Comparison of ENCODE assay signal across 8 mouse cellular contexts in genomic region chr11:102248630-102249230, GRCm38 (mm10). TPM values are rescaled to one million over a fixed set of nuclear protein-coding genes. Genes with fewer than 3 reads are reported as not detected.
DNase-seq lines count a peak whose midpoint lies in the region; ATAC-seq lines count a peak whose summit lies in the region.

BC030867 (plus strand) TSS chr11:102248882.

- H3K36me3 ChIP-seq in heart, embryonic 14.5 days (ENCODE audit: control insufficient read depth, insufficient read depth, low read length), result peaks cover 16% of the 10 kb centered on the region
- peaks cover 23% of the 10 kb centered on the region for H3K36me3 ChIP-seq in liver, embryonic 12.5 days
- H3K36me3 ChIP-seq in splenic B cell, adult 2 months (ENCODE audit: control insufficient read depth, insufficient read depth, low read length, poor library complexity, severe bottlenecking), result no peaks in the 10 kb centered on the region

- H3K9me3 ChIP-seq in heart, embryonic 14.5 days (ENCODE audit: control insufficient read depth, low read length), result no peaks in the 10 kb centered on the region
- H3K9me3 ChIP-seq in liver, embryonic 12.5 days (replicated peaks), result no peaks in the 10 kb centered on the region

- DNase-seq in CD8-positive naive resting alpha-beta T cell, adult 2 months (ENCODE audit: low read depth in 2 of 2, low spot score in 2 of 2), result peak; percentile 92 to 96
- peak; percentile 99 for DNase-seq in c-Kit-negative CD71-positive TER-119-positive erythroid progenitor cells, embryonic 14.5 days (ENCODE audit: low read depth, low spot score)
- peak; percentile 74 for DNase-seq in fibroblast of lung, adult 2 months (ENCODE audit: low read depth)
- peak; percentile 96 for DNase-seq in kidney, postnatal 10 days
- peak; percentile 99 for DNase-seq in naive thymus-derived CD4-positive, alpha-beta T cell, adult 2 months (ENCODE audit: low read depth)
- DNase-seq in splenic B cell, adult 2 months (ENCODE audit: low read depth, low spot score), result peak; percentile 96

- peak within 1 kb of the TSS; percentile 76 for H3K4me2 ChIP-seq in heart, embryonic 14.5 days (ENCODE audit: low read length)
- peak within 1 kb of the TSS; percentile 92 for H3K4me2 ChIP-seq in liver, embryonic 12.5 days

- H3K4me1 ChIP-seq in heart, embryonic 14.5 days (ENCODE audit: control insufficient read depth in 2 of 2, insufficient read depth in 2 of 2, low read length in 2 of 2), result peaks cover 16 to 24% of the 10 kb centered on the region in 2 experiments
- H3K4me1 ChIP-seq in liver, embryonic 12.5 days, result peaks cover 21% of the 10 kb centered on the region

- peak within 1 kb of the TSS; percentile 55 to 58 for H3K27ac ChIP-seq in heart, embryonic 14.5 days (replicated peaks in 1 of 2; ENCODE audit: control insufficient read depth in 1 of 2, insufficient read depth in 1 of 2, low read depth in 2 of 2, low read length in 2 of 2)
- peak within 1 kb of the TSS; percentile 76 for H3K27ac ChIP-seq in liver, embryonic 12.5 days

- WGBS in heart, embryonic 14.5 days, result 0% methylated on average over 41 of the region's 41 CpGs
- WGBS in liver, embryonic 12.5 days (ENCODE audit: insufficient replicate concordance), result 1% methylated on average over 41 of the region's 41 CpGs

- no peaks in the 10 kb centered on the region for H3K27me3 ChIP-seq in heart, embryonic 14.5 days (ENCODE audit: control insufficient read depth, insufficient read depth, low read length)
- peaks cover 20% of the 10 kb centered on the region for H3K27me3 ChIP-seq in liver, embryonic 12.5 days (replicated peaks)
- no peaks in the 10 kb centered on the region for H3K27me3 ChIP-seq in splenic B cell, adult 2 months (ENCODE audit: control insufficient read depth, insufficient read depth, low read length, poor library complexity, severe bottlenecking)

- H3K4me3 ChIP-seq in heart, embryonic 14.5 days (ENCODE audit: control insufficient read depth in 1 of 2, insufficient read depth in 1 of 2, low read depth in 1 of 2, low read length in 2 of 2), result peak within 1 kb of the TSS; percentile 74 to 98
- peak within 1 kb of the TSS; percentile 82 for H3K4me3 ChIP-seq in liver, embryonic 12.5 days

- peak; percentile 40; the same call in 1 of the 2 replicates for ATAC-seq in heart, embryonic 14.5 days (ENCODE audit: insufficient number of reproducible peaks, insufficient read depth, low FRiP score, low read depth)
- ATAC-seq in liver, embryonic 12.5 days, result peak; percentile 83

- peak within 1 kb of the TSS; percentile 77 for H3K9ac ChIP-seq in heart, embryonic 14.5 days (ENCODE audit: low read length)
- peak within 1 kb of the TSS; percentile 85 for H3K9ac ChIP-seq in liver, embryonic 12.5 days

RNA-seq across cellular contexts. Expression of gene BC030867, which starts in this region (rescaled TPM):
- 8.7 and 10.3 TPM in 2 replicates for polyA plus RNA-seq in heart, embryonic 14.5 days (2014; fragmentation: Nextera tagmentation; extraction: Ambion mirVana)
- 19.5 and 19.7 TPM in 2 replicates for polyA plus RNA-seq in liver, embryonic 12.5 days (2016; fragmentation: Nextera tagmentation; extraction: Ambion mirVana)

Comparison
In these comparisons a context has a peak if more than half of its experiments do, and no peak if none do; other contexts are left out.
1. Peak in every context shown above with its lines: DNase-seq, ATAC-seq, H3K4me3 ChIP-seq and H3K27ac ChIP-seq.